Mouse (Mus musculus): ENCODE data around the gene Rmi2.

Rmi2 gene

GRCm38 (mm10) chr16:10864833-10865591, 30.2 kb downstream of the Rmi2 start:
- in situ Hi-C loops (cut with MboI, MseI), result loop anchor here (5.0 kb wide), 1 partner anchor 283 kb away; no protein-coding TSS in a partner anchor

DNA sequence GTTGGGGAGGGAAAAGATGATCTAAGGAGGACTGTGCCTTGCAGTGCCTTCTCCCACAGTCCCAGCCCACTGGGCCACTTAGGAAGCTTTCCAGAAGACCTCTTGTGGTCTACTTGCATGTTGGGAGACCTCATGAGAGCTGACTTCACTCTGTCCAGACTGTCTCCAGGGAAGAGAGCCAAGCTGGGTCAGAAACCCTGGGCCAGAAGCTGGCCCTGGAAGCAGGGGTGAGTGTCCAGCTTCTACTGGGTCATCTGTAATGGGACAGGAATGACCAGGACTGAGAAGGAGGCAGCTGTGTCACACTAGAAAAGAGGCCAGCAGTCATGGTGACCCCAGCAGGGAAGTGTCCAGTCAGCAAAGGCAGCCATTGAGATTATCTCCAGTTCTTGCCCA, 30.7 kb downstream of the Rmi2 start:
- in situ Hi-C loops (cut with MboI, MseI), result loop anchor here (5.0 kb wide), 1 partner anchor 283 kb away; no protein-coding TSS in a partner anchor

DNA sequence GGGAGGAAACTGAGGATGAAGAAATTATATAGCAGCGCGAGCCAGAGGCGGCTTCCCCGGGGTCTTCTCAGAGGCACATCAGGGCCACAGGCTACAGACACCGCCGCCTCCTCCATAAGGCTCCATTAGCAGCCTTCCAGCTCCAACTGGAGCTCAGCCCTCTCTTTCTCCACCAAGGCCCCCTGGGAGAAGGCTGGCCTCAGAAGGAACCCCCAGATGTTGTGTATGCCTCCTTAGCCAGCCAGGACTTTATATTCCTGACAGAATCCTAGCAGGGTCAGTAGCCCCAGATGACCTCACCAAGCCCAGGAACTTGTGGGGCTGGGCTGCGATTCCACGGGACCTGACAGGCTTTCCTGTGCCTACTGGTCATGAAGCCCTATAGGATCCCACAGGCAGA, 32.0 kb downstream of the Rmi2 start:
- in situ Hi-C loops (cut with MboI, MseI), result loop anchor here (5.0 kb wide), 1 partner anchor 285 kb away; no protein-coding TSS in a partner anchor

- in situ Hi-C loops (cut with MboI, MseI), result loop anchor here (5.0 kb wide), 1 partner anchor 285 kb away; no protein-coding TSS in a partner anchor
Observed at GRCm38 (mm10) chr16:10867501-10867900, 32.6 kb downstream of the Rmi2 start.

DNA sequence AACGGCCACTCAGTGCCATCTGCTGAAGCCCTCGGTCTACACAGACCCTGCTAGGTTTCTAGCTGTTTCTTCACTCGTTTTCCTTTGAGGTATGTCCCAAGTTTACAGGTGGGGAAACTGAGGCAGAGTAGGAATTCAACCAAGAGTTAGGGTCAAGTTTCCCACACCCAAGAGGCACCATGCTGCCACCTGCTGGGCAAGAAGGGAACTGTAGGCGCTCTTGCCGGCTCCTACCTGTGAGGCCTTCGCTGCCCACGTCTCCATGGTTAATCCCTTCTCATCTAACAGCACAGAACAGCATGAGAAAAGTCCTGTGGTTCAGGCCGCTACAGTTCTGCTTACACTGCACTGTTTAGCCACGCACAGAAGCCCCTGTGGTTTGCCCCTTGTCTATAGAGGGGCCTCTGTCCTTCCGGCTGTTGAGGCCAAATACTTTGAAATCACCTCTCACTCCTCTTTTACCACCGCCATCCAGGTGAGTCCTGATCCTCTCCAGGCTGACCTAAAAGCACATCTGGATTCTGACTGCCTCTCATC, 33.1 kb downstream of the Rmi2 start:
- in situ Hi-C loops (cut with MboI, MseI), result loop anchor here (5.0 kb wide), 1 partner anchor 286 kb away; no protein-coding TSS in a partner anchor

GRCm38 (mm10) chr16:10870969-10871368, 36.1 kb downstream of the Rmi2 start:
- in situ Hi-C loops (cut with MboI, MseI), result loop anchor here (5.0 to 10.0 kb wide), 2 partner anchors 251 to 544 kb away; no protein-coding TSS in a partner anchor

DNA sequence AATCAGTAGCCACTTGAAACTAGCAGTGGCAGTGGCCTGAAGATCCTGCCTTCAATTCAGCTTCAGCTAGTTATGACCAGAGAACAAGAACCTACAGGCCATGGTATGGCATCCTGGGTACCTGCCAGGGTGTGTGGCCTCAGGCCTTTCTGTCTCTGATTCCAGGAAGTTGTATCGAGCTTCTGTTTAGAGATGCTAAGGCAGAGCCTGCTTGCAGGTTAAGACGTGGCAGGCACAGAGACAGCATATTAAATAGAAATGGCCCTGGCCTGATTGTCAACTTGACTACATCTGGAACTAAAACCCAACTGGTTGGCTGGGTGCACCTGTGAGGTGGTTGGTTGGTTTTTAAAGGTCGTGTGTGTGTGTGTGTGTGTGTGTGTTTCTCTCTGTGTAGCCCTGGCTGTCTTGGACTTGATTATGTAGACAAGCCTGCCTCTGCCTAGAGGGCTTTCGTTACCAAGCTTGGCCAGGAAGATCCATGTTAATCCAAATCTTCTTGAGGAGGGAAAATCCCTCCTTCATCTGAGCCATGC, 38.0 kb downstream of the Rmi2 start:
- in situ Hi-C loops (cut with MboI, MseI), result loop anchor here (5.0 to 10.0 kb wide), 2 partner anchors 249 to 542 kb away; no protein-coding TSS in a partner anchor

DNA sequence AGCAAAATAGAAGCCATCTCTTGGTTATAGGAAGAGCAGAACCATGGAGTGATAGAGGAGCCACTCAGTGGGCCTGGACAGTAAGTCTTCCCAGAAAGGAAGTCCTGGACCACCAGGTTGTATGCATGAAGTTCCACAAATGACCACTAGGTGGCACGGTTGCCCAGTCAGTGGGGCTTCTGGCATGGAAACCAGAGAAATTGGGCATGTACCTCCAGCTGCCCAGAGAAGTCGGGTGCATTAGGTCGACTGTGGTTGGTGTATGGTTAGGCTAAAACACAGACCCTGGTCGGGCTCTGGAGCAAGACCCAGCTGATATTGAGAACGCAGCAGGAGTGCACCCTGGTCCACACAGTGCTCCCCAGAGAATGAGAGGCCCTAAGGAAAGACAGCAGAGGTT, 38.8 kb downstream of the Rmi2 start:
- in situ Hi-C loops (cut with MboI, MseI), result loop anchor here (5.0 to 10.0 kb wide), 2 partner anchors 249 to 541 kb away; no protein-coding TSS in a partner anchor

- in situ Hi-C loops (cut with MboI, MseI), result loop anchor here (10.0 kb wide), 1 partner anchor 537 kb away; no protein-coding TSS in a partner anchor
Observed at GRCm38 (mm10) chr16:10878227-10878626, 43.4 kb downstream of the Rmi2 start.

- in situ Hi-C loops (cut with MboI, MseI), result loop anchor here (10.0 kb wide), 1 partner anchor 535 kb away; no protein-coding TSS in a partner anchor
Observed at GRCm38 (mm10) chr16:10879467-10879866, 44.6 kb downstream of the Rmi2 start.

DNA sequence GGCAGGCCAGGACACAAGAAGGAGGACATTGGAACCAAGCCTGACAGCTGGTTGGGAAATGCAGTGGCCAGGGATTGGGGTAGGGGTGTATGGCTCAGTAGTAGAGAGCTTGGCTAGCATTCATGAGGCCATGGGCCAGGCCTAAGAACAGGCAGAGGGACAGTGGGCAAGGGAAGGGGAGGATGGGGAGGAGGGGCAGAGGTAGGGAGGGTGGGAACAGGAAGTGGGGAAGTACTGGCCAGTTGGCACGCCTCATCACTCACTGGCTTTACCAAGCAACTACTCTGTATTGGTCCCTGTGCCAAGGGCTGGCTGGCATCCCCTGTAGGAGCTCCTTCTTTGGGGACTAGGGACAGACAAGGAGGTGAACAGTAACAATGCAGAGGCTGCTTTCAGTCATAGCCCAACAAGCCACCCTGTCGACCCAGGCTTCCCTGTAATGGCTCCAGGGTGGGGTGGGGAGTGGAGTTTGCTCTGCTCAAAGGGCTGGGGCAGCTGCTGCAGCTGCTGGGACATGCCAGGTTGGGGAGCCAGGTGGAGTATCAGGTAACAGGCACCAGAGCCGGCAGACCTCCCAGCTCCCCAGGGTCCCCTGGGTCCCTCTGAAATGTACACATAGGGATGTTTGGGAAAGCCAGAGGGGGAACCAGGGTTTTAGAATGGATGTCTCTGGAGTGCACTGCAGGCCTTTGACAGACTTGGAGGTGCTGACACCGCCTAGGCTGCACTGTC, 46.5 kb downstream of the Rmi2 start:
- in situ Hi-C loops (cut with MboI, MseI), result loop anchor here (5.0 kb wide), 1 partner anchor 151 kb away; no protein-coding TSS in a partner anchor

GRCm38 (mm10) chr16:10887436-10887835, 52.6 kb downstream of the Rmi2 start:
- in situ Hi-C loops (cut with MboI, MseI), result no loop called here

DNA sequence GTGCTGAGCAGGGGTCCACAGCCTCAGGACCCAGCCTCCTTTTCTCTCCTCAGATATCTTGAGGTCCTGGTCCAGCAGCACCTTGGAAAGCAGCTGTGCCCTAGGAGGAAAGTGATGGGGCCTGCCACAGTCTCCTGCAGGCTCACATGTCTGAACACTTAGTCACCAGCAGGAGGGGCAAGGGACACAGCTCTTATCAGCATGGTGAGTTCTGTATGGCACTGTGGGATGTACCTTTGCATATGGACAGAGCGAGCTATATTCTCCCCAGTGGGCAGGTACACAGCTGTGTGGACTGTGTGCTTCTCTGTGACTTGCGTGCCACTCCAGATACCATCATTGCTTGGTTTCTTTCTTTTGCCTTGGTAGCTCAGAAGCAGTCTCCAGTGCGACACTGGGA, 55.5 kb downstream of the Rmi2 start:
- in situ Hi-C loops (cut with MboI, MseI), result no loop called here

DNA sequence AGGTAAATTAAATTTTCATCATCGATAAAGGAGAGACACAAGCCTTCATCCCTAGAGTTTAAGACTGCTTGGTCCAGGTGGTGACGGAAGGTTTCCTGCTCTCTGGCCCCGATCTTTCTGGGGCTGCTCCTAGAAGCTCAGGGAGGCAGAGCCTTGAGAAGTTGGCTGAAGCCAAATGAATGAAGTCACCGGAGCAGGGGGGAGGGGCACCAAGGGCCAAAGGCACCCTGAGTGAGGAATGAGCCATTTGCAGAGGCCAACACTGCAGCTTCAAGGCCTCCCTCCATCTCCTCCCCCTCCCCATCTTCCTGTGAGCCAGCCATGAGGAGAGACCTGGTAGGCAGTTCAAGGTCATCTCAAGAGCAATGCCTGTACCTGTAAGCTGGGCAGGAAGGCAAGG, 58.3 kb downstream of the Rmi2 start:
- in situ Hi-C loops (cut with MboI, MseI), result no loop called here

DNA sequence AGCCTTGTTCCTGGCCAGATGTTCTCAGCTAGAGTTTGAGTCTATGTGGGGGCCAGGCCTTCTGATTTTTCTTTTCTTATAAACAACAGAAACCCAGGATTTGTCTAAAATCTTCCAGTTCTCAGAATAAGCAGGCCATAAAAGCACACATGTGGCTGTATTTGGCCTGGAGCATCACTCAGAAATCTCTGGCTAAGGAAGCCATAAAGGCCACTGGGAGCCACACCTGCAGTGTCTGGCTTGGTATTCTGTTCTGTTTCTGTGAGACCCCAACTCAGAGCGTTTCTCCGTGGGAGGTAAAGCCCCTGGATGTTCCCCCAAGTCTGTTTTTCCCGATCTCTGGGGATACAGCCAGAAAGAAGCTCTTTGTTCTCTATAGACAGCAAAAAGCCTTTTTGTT, 61.0 kb downstream of the Rmi2 start:
- in situ Hi-C loops (cut with MboI, MseI), result loop anchor here (5.0 kb wide), 1 partner anchor 56 kb away; no protein-coding TSS in a partner anchor

GRCm38 (mm10) chr16:10897372-10897771, 62.5 kb downstream of the Rmi2 start:
- in situ Hi-C loops (cut with MboI, MseI), result loop anchor here (5.0 kb wide), 1 partner anchor 55 kb away; no protein-coding TSS in a partner anchor

- in situ Hi-C loops (cut with MboI, MseI), result no loop called here
Observed at GRCm38 (mm10) chr16:10900736-10901135, 65.9 kb downstream of the Rmi2 start.

DNA sequence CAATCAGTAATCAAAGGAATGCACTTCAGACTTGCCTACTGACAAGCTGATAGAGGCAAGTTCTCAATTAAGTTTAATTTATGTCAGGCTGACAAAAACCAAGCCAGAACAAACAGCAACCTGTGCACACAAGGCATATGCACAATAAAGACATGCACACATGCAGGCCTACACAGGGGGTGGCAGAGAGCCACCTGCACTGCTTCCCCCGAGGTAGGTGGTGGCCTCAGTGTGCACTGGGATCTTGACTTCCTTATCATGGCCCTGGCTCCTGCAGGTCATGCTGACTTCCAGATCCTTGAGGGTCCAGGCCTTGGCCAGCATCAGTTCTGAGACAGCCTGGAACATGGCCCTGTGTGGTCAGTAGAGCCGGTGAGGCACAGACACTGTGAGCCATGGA, 67.1 kb downstream of the Rmi2 start:
- in situ Hi-C loops (cut with MboI, MseI), result no loop called here

GRCm38 (mm10) chr16:10902849-10903248, 68.0 kb downstream of the Rmi2 start:
- in situ Hi-C loops (cut with MboI, MseI), result no loop called here

GRCm38 (mm10) chr16:10905661-10906113, 70.8 kb downstream of the Rmi2 start:
- in situ Hi-C loops (cut with MboI, MseI), result no loop called here

GRCm38 (mm10) chr16:10910541-10910940, 75.7 kb downstream of the Rmi2 start:
- in situ Hi-C loops (cut with MboI, MseI), result no loop called here
